Mouse (Mus musculus) macrophage (primary cell): Measurements from ENCODE around the gene Cyp3a44. TPM values are rescaled to one million over a fixed set of nuclear protein-coding genes. Genes with fewer than 3 reads are reported as not detected.
"Not testable (repeated sequence)": the region's sequence is repeated elsewhere in the genome, so short reads cannot be mapped to it uniquely, and the experiment has no call there.

Experiments
- H3K27ac ChIP-seq: fragments of 350-480 bp; formaldehyde crosslinking; 2 replicates; pipeline ENCODE4 v1.9.0; 2021
- H3K36me3 ChIP-seq: fragments of 350-480 bp; formaldehyde crosslinking; 2 replicates; pipeline ENCODE4 v1.9.0; 2021; ENCODE audit errors: inconsistent target
- H3K4me3 ChIP-seq: fragments of 350-480 bp; formaldehyde crosslinking; 2 replicates; pipeline ENCODE4 v1.9.0; 2021; ENCODE audit errors: inconsistent target
- H3K79me2 ChIP-seq: fragments of 350-480 bp; formaldehyde crosslinking; 2 replicates; pipeline ENCODE4 v1.9.0; 2021; ENCODE audit errors: inconsistent target
- WGBS: methylation state at CpG from one replicate; pipeline ENCODE4 v1.1.7; 2026; ENCODE audit warnings: inconsistent platforms; ENCODE audit not compliant: missing documents; 5-methylcytosine and 5-hydroxymethylcytosine counted together
- polyA plus RNA-seq: library from polyadenylated mRNA; stranded (reverse); fragments of 250-400 nt; gene quantifications from 3 replicates; pipeline ENCODE4 v1.2.4, GENCODE M21; 2018; ENCODE audit warnings: inconsistent platforms
- total RNA-seq, 78 experiments: library from RNA; depleted of rRNA; stranded (reverse); fragments of 250-400 nt; gene quantifications; 1 replicate in 9 of 78; 2 replicates in 24 of 78; 3 replicates in 43 of 78; 4 replicates in 2 of 78; pipeline ENCODE4 v1.2.4; 2018; ENCODE audit warnings: inconsistent platforms in 56 of 78

Gene Cyp3a44
- total RNA-seq (2018; cell fraction: chromatin; rRNA removed) = not detected
- total RNA-seq (2018; cell fraction: cytosol; rRNA removed) = not detected
- total RNA-seq (2018; cell fraction: nucleus; rRNA removed) = not detected
- not detected in 3 replicates for polyA plus RNA-seq

- WGBS = 82% methylated on average over 2 of the region's 2 CpGs
- H3K36me3 ChIP-seq, H3K79me2 ChIP-seq, H3K27ac ChIP-seq, H3K4me3 ChIP-seq: not testable (repeated sequence)
Observed at GRCm38 (mm10) chr5:145805796-145806195, at the start of gene Cyp3a44. Gene Cyp3a44 (minus strand): TSS chr5:145805874.

DNA sequence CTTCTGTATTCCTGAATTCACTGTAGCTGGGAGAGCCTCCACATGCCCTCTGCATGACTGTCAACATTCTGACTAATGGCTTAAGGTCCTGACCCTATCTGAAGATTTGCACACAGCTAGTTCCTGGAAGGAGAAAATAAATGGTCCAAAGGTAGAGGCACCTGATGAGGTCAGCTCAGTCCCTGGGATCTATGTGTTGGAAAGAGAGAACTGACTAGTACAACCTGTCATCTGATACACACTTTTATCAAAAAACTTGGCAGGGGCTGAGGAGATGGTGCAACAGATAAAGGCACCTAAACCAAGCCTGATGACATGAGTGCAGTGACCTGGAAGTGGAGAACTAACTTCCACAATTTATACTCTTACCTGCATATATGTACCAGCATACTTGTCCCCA lies 5.4 kb downstream of the Cyp3a44 start:
- not testable (repeated sequence) for H3K79me2 ChIP-seq, H3K27ac ChIP-seq, H3K4me3 ChIP-seq, H3K36me3 ChIP-seq

DNA sequence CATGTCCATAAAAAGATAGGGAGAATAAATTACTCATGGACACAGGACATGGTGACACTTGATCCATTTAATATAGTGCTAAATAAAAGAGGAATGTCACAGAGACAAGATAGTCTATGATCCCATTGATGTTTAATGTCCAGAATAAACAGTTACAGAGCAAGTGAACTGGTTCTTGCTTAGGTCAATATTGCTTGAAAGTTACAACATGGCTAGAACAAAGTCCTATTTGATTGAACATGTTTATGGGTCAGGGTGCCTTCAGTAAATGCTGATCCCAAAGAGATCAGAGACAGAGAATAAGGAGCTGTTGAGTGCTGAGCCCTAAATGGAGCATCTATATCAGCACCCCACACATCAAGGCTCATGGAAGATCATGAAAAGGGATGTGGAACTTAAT lies 12.4 kb downstream of the Cyp3a44 start:
- not testable (repeated sequence) for H3K79me2 ChIP-seq, H3K27ac ChIP-seq, H3K4me3 ChIP-seq, H3K36me3 ChIP-seq

DNA sequence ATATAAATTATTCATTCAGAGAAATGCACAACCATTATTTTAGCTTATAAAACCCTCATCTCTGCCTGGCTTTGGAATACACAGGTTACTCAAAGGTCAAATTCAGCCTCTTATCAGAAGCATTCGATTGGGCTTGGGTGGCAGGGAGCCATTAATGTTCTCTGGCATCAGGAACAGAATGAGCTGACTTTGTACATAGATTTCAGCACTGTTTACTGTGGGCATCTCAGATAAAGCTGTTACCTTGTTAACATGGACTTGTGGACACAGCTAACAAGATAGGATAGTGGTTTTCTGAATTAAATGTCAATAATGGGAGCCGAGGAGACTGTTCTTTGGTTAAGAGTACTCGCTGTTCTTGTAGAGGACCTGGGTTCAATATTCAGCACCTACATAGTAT lies 68.2 kb downstream of the Cyp3a44 start:
- WGBS = 53% methylated on average over 2 of the region's 3 CpGs
- H3K27ac ChIP-seq, H3K36me3 ChIP-seq, H3K79me2 ChIP-seq, H3K4me3 ChIP-seq: not testable (repeated sequence)

Other genes with a start within 250 kb of the Cyp3a44 start
- not detected in 3 replicates for gene Cyp3a41b, start 221.1 kb downstream of the Cyp3a44 start, polyA plus RNA-seq
- gene Cyp3a41a, start 85.7 kb downstream of the Cyp3a44 start, polyA plus RNA-seq = not detected in 3 replicates
- gene Cyp3a11, start 74.1 kb upstream of the Cyp3a44 start, polyA plus RNA-seq = not detected in 3 replicates
- gene Cyp3a25, start 203.7 kb upstream of the Cyp3a44 start, polyA plus RNA-seq = not detected in 3 replicates